8 mouse cellular contexts compared by ENCODE assay signal in genomic region chr3:41741601-41742277, GRCm38 (mm10). TPM values are rescaled to one million over a fixed set of nuclear protein-coding genes. Genes with fewer than 3 reads are reported as not detected.
A peak's percentile ranks its signal among the peaks of the same experiment; 100 is the strongest.
DNase-seq lines count a peak whose midpoint lies in the region; ATAC-seq lines count a peak whose summit lies in the region.

No protein-coding gene starts in this region.

- H3K4me3 ChIP-seq in limb, embryonic 10.5 days = peak overlapping the region; percentile 83

- H3K4me1 ChIP-seq in limb, embryonic 10.5 days = peaks cover 10% of the 10 kb centered on the region

- H3K9me3 ChIP-seq in limb, embryonic 10.5 days (replicated peaks) = no peaks in the 10 kb centered on the region

- no peaks in the 10 kb centered on the region for H3K27me3 ChIP-seq in limb, embryonic 10.5 days (ENCODE audit: low read depth, poor library complexity, severe bottlenecking)

- peak; percentile 6 for DNase-seq in spleen, adult 12 weeks (ENCODE audit: low spot score)
- no peak for DNase-seq in spleen, postnatal 36 days (ENCODE audit: low spot score in 2 of 2)
- peak; percentile 1 for DNase-seq in T-cell, adult 2 months (ENCODE audit: low spot score)
- DNase-seq in hindlimb bud, embryonic 11.5 days (ENCODE audit: extremely low spot score, low read depth, low spot score) = peak; percentile 28
- peak; percentile 35 for DNase-seq in limb, embryonic 10.5 days (ENCODE audit: low spot score)
- DNase-seq in naive thymus-derived CD4-positive, alpha-beta T cell, adult 2 months (ENCODE audit: low read depth) = peak; percentile 59
- no peak for DNase-seq in urinary bladder, adult 2 months (ENCODE audit: low spot score)

- H3K27ac ChIP-seq in limb, embryonic 10.5 days = peak overlapping the region; percentile 96

- WGBS in limb, embryonic 10.5 days = 1% methylated on average over 39 of the region's 39 CpGs

- ATAC-seq in erythroblast, adult 5-6 weeks (replicated peaks; ENCODE audit: low FRiP score, poor library complexity, severe bottlenecking) = 0 out of 2 replicates have a peak, but pooled peaks have one; percentile 12

- H3K36me3 ChIP-seq in limb, embryonic 10.5 days = peaks cover 6% of the 10 kb centered on the region; the same call in 1 of the 2 replicates

RNA-seq across cellular contexts. Expression of gene Sclt1, which starts 0.6 kb away (rescaled TPM):
- total RNA-seq in erythroblast, adult 5-6 weeks (2015; ENCODE audit: low replicate concordance) = 2.7 and 3.8 TPM in 2 replicates
- total RNA-seq in erythroblast, adult 5-6 weeks (2017; ENCODE audit: low replicate concordance) = 7.1 and 9.9 TPM in 2 replicates
- polyA plus RNA-seq in limb, embryonic 10.5 days (2016; fragmentation: Nextera tagmentation; extraction: Ambion mirVana) = 20.3 and 29.4 TPM in 2 replicates
- 6.1 and 6.5 TPM in 2 replicates for polyA plus RNA-seq in urinary bladder, adult 2 months (2012; rRNA removed)

RNA-seq across cellular contexts. Expression of gene D3Ertd751e, which starts 0.7 kb away (rescaled TPM):
- 3.6 and 5.0 TPM in 2 replicates for total RNA-seq in erythroblast, adult 5-6 weeks (2015; ENCODE audit: low replicate concordance)
- 3.6 and 4.2 TPM in 2 replicates for total RNA-seq in erythroblast, adult 5-6 weeks (2017; ENCODE audit: low replicate concordance)
- 16.0 and 19.2 TPM in 2 replicates for polyA plus RNA-seq in limb, embryonic 10.5 days (2016; fragmentation: Nextera tagmentation; extraction: Ambion mirVana)
- 9.2 and 10.3 TPM in 2 replicates for polyA plus RNA-seq in urinary bladder, adult 2 months (2012; rRNA removed)

Comparison
In these comparisons a context has a peak if more than half of its experiments do, and no peak if none do; other contexts are left out.
1. DNase-seq: peak in spleen, adult 12 weeks (single experiment), T-cell, adult 2 months (single experiment), hindlimb bud, embryonic 11.5 days (single experiment), limb, embryonic 10.5 days (single experiment) and naive thymus-derived CD4-positive, alpha-beta T cell, adult 2 months (single experiment); none in spleen, postnatal 36 days (0 of 2) and urinary bladder, adult 2 months (single experiment).